Mouse (Mus musculus): ENCODE measurements around the gene Gm27029.
"Not testable (repeated sequence)": the region's sequence is repeated elsewhere in the genome, so short reads cannot be mapped to it uniquely, and the experiment has no call there.

Gm27029 gene

DNA sequence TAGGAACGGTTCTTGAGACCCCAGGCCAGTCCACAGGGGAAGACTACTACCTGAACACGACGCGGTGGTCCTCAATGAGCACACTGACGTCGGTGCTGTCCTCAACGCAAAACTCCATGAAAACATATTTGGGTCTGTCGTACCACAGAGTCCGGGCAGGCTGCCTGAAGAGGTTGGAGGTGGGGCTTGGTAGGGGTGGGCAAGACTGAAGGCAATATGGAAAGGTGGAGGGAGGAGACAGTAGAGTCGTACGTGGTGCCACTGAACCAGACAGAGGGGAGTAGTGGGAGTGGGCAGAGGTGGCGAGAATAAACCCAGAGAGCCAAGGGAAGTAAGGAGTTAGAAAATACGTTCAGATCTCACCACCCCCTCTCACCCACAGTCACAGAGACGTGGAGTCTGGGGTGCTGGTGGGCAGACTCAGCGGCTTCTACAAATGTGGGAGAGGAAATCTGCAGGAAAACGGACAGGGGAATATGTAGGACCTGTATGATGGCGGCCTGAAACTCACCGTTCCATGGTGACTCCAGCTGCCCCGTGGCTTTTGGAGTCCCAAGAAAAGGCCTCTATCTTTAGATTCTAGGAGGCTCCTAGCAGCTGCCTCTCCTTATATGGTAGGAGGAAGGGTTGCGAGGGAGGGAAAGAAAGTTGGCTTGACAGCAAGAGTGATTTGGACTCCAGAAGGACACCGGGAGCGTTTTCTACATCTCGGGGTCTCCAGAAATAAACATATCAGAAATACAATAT lies at the start of gene Gm27029:
TSS of gene Gm27029 (minus strand) at position 692 of the 747 bp plus-strand sequence.
- DNase-seq: peak in 1 of 2 experiments; percentile 60

DNA sequence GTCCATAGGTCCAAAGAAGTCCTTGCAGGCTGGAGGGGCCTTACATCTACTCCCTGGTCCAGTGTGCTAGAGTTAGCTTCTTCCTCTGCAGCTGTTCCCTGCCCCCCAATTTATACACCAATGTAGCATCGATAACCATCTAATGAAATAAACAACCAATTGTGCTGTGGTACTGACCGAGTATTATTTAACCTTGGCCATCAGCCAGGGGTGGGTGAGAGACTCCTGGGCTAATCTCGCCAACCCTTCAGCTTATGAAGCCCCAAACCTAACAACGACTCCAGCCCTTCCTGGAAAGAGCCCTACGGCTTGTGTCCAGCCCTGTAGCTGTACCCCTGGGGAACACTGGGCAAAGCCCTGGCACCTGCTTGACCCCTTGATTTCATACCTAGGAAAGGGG lies 49.7 kb upstream of the Gm27029 start:
- DNase-seq: no peak

DNA sequence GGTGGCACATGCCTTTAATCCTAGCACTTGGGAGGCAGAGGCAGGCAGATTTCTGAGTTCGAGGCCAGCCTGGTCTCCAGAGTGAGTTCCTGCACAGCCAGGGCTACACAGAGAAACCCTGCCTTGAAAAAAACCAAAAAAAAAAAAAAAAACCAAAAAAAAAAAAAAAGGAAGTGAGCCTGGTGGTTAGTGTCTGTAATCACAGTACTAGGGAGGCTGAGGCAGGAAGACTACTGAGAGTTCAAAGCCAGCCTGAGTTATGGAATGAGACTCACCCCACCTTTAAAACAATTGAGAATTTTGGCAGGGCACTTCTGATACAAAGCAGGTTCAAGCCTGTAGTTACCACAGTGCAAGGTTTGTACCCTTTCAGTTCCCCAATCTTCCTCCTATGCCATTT lies 49.1 kb upstream of the Gm27029 start:
- not testable (repeated sequence) for DNase-seq

DNA sequence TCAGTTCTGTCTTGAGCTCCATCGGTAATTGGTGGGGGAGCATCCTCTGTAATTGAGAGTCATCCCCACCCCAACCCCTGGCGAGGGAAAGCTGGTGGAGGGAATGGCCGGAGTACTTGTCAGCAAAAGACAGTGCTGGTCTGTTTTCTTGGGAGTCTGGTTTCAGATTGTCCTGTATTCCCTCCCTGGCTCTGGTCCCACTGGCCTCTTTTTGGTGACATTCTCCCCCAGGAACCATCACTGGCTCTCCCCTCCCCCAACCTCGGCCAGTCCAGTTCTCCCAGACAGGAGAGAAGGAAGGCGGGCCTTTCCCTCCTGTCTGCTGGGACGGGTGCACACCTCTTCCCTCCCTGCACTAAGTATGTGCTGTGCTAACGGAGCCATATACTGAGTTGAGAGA lies 47.7 kb upstream of the Gm27029 start:
- no peak for DNase-seq

DNA sequence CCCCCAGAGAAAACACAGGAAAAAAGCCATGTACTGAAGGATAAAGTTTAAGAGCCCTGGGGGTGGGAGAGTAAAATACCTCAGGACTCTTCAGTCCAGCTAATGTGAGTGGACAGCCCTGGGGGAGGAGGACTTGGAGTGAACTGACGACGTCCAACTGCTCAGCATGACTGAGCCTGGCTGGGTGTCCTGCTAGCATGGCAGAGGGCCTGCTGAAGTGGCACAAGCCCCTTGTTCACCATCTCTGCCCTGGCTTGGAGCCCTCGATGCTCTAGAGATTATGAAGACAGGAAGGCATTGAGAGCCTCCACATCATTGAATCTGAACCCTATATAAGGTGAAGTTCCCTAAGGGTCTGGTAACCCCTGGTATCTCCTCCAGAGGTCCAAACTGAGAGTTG lies 47.3 kb upstream of the Gm27029 start:
- DNase-seq: no peak

DNA sequence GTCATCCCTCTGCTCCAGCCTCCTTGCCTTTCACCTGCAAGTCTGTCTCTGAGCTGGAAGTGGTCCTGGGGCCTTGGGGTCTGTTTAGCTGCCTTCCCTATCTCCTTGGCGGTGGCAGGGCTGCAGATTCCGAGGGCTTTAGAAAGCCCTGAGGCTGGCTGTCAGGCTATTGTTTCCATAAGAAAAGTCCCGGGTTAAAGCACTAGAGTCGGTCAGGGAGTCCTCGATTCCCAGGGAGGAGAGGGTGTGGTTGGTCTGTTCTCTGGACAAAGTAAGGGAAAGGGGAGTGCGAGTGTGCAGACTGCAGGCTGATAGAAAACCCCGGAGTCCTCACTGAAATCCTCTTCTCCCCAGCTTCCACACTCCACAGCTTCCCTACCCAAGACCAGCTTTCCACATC lies 45.6 kb upstream of the Gm27029 start:
- DNase-seq: no peak

DNA sequence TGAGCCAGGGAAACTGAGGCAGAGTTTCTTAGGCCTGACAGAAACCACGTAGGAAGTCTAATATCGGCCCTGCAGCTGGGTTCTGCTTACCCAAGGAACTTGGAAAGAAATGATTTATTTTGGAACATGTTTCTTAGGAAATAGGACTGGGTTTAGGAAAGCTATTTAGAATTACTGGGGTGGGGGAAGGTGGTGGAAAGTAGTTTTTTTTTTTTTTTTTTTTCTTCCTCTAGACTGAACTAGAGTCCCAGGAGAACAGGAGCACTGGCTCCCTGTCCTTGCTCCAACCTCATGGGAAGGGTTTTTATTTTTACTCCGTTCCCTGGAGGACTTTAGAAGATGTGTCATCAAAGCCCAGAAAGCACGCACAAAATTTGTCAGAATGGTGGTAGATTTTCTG lies 44.6 kb upstream of the Gm27029 start:
- DNase-seq: no peak

DNA sequence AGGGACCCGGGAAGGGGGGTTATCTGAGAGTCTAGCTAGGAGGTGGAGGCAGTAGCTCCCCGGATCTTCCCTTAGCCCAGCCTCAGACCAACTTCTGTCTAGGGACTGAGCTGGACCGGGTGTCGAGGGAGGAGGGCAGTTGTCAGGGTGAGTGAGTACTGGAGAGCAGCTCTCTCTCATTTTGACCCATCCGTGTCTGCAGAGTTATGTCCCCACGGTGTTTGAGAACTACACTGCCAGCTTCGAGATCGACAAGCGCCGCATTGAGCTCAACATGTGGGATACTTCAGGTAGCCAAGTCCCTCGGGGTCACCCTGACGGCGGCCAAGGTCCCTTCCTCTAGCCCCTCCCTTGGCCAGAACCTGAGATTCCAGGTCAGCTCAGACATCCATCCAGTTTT lies 44.1 kb upstream of the Gm27029 start:
- no peak for DNase-seq

DNA sequence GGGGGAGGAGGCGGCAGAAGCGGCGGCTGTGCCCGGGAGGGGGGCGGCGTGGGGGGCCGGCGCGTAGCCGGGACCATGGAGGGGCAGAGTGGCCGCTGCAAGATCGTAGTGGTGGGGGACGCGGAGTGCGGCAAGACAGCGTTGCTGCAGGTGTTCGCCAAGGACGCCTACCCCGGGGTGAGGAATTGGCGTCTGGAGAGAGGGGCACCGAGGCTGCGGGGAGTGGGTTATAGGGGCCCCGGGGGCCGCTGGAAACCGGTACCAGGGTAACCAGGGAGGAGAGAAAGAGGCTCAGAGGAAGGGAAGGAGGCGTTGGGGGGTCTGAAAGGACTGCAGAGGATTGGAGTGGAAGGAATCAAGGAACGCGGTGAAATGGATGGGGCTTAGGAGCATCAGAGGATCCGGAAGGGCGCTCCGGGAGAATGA lies 43.7 kb upstream of the Gm27029 start:
- DNase-seq: no peak

DNA sequence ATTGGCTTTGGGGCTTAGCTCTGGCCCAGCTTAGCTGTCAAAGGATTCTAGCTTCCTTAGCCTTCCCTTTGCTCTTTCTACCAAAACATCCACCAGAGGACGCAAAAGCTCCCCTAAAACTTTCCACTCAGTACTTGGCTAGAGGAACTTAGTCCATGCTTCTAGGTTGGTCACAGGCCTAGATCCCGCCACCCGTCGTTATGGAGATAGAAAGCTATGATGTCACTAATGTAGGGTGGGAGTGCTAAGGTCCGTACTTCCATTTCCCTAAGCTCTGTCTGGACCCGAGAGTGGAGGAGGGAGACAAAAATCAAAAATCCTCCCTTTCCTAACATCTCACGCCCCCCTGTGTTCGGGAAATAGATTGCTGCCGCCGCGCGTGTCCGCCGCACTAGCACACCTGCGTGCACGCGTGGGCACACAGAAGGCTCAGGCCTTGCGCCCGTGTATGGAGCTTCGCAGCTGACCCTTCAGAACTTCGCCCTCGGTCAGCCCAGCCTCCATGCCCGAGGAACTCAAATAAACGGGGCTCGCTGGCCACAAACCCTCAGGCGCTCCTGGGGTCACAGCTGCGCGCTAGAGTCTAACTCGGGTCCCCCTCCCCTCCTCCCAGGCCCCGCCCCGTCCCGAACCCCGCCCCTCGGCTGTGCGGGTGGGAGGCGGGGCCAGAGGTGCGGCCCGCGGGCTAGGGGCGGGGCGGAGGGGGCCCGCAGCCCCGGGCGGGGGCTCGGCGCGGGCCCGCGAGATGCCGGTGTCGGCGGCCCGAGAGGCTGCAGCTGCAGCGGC lies 43.1 kb upstream of the Gm27029 start:
- DNase-seq: peak; percentile 74 to 83

DNA sequence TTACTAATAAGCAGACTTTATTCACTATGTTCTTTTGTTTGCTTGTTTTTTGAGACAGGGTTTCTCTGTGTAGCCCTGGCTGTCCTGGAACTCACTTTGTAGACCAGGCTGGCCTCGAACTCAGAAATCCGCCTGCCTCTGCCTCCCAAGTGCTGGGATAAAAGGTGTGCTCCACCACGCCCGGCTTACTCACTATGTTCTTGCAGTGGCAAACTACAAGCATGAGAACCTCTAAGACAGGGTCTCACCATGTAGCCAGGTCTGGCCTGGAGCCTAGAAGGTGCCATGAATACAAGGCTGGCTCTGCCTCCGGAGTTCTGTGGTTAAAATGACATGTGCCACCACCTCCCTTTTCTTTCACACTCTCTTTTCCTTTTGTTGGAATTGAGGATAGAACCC lies 42.0 kb upstream of the Gm27029 start:
- DNase-seq: not testable (repeated sequence)

DNA sequence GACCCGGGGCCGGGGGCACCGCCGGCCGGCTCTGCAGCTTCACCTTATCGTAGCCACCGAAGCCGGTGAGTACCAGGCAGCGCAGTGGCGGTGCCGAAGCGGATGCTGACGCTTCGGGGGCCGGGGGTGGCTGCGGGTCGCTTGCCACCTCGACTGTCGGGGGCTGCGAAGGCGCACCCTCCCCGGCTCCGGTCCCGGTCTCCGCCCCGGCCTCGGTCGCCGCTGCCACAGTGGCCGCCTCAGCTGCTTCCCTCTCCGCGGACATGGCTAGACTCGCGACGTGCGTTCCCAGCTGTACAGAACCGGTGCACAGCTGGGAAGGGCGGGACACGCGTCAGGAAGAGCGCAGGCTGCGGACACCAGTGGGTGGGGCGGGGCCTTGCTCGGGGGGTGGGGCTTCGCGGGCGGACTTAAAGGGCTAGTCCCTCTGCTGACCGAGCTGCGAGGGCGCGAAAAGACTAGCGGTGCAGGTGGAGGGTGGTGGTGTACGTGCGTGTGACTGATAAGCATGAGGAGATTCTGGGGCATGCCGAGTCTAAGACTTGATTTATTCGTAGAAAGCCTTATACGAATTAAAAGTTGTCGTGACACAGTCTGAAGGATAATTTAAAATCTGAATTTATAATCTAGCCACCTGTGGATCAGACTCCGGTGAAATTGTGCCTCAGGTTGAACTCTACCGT lies 41.4 kb upstream of the Gm27029 start, which contains the start of gene Vat1:
TSS of gene Vat1 (minus strand) at position 362 of the 683 bp plus-strand sequence.
- peak; percentile 83 to 89 for DNase-seq

DNA sequence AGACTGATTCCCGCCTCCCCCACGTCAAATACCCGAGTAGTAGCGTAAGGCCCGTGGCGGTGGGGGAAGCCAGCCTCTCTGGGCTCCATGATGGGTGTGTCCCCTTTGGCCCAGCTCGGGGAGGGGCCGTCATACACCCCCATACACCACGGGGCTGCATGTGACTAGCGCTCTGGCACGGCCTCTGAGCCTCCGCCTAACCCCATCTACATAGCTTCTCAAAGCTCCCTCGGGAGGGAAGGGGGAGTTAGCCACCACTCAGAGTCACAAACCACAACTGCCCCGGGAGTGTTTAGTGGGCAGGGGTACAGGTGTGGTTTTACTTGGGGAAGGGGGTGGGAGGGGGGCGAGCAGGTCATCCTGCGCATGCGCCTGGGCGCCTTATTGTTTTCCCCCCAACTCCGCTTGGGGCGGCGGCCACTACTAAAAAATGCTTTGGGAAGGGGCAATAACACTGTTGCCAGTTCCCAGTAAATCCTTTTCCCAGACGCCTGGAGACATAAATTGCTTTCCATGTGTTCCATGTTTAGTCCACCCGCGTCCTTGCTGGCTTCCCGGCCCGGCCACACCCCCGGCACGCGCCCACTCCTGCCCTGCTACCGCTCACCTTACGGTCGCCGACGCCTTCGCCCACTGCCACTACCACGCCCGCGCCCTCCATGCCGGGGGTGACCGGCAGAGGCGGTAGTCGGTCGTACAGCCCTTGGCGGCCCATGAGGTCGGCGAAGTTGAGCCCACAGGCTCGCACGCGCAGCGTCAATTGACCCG lies 40.7 kb upstream of the Gm27029 start:
- DNase-seq: peak; percentile 53 to 81

DNA sequence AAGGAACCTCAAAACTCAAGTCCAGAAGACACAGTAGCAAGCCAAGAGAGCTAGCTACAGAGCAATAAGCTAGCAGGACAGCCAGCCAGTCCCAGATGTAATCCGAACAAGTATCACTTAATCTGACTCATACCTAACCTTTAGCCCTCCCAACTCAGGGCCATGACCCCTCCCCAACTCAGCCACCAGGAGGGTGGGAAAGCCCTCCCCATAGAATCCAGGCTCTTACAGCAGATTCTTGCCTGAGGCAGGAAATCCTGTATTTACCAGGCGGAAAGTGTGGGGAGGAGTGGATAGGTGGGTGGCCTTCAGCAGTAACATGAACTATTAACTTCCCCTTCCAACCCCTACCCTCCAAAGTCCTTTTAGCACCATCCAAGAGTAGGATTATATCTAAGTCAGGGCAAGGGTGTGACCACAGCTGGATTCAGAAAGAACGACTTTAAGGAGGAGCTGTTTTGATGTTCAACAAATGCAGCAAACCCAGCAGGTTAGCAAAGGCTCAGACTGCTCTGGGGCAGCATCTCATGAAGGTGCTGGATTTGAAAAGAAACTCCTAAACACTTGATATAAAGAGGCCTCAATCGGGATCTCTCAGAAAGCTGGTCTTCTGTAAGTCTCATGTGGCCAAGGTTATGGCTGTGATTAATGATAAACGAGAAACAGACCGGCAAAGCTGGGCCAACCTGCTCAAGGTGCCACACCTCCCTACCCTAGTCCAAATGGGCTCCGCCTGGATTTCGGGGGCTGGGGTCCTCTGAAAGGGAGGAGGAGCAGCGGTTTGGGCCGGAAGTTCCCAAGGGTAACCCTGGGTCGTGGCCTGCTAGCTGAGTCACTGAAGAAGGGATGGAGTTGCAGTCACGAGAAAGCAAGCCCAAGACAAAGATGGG lies 39.9 kb upstream of the Gm27029 start, which contains the start of gene Rnd2:
TSS of gene Rnd2 (plus strand) at position 789 of the 890 bp plus-strand sequence.
- peak; percentile 38 to 50 for DNase-seq

DNA sequence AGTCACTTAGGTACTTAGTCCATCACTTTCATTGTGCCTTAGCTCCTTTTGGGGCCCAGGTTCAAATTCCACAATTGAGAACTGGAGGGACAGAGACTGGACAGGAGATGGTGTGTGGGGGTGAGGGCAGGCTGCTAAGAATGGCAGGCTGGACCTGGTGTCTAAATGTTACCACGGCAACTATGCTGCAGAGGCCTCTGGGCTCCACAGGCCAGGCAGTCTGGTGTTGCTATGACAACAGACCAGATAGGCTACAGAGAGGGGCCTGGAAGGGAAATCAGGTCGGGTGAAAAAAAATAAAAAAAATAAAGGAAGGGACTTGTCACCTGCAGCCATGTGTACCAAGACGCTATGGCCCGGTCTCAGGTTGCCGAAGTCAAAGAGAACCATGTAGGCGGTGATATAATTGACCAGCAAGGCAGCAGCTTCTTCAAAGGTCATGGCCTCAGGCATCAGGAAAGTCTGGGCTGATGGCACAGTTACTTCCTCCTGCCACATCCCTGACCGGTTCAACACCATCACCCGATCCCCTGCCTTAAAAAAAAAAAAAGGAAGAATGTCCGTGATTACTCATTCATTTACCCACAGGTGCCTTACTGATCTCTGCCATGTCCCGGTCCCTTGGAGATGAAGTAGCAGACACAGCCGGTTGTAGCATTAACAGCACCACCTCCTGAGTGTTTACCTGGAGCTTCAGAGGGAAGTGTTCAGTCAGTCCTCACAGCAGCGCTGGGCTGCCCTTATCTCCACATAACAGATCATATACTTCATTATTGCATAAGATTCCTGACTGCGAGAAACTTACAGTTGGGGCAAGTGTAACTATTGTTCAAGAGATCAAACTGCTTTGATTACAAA lies 38.2 kb upstream of the Gm27029 start:
- no peak for DNase-seq

DNA sequence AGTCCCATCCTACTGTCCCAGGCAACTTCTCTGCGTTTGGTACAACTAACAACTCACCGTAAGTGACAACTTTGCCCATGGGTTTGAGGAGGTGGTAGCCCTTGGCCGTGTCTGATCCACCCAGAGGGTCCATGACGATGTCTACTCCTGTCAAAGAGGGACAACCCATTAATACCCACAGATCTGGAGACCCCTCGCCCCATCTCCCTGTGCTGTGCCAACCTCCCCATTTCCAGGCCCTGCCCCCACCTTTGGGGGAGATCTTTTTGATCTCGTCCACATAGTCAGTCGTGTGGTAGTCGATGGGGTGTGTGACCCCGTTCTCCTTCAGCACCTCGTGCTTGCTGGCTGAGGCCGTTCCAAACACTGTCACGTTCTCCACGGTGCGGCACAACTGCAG lies 37.5 kb upstream of the Gm27029 start:
- no peak for DNase-seq

DNA sequence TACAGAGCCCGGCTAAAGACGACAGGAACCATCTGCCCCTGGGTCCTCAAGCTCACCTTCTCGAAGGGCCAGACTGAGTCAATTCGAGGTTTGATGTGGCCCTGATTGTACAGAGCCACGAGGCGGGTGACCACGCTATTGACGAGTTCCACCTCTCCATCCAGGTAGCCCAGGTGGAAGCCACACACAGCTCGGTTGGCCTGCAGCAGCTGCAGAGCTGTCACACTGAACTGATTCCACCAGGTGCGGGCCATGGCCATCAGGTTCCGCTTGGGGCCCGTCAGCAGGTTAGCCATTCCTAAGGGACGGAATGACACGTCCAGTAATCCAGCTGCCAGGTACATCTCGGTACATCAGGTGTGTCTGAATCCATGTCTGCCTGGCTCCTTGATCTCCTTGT lies 35.7 kb upstream of the Gm27029 start:
- peak in 1 of 2 experiments; percentile 39 for DNase-seq

DNA sequence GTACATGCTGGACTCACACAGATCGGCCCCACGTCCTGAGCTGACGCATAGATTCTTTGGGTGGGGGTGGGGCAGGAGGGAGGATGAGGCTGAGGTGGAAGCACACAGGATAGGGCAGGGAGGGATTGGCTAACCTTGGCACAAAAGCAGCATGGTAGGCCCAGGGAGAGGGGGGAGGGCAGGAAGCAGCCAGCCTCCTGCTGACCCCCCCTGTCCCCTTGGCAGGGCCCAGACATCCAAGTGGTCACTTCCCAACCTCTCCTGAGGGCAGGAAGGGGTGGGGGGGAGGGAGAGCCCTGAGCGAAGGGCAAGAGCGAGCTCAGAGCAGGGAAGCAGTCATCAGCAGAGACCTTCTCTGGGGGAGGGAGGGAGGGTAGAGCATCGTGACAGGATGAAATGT lies 35.1 kb upstream of the Gm27029 start:
- peak; percentile 41 to 82 for DNase-seq

DNA sequence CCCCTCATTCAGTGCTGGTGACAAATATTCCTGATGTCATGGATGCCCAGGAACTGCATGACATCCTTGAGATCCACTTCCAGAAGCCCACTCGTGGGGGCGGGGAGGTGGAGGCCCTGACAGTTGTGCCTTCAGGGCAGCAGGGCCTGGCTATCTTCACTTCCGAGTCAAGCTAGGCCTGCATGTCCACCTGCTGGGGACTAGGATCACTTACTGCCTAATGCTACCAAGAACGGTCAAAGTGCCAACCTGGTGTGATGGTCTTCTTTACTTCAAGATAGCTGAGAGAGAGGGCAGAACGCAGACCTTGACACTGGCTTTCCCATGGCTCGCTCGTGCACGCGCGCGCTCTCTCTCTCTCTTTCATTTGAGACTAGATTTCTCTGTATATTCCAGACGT lies 33.6 kb upstream of the Gm27029 start:
- DNase-seq: no peak

DNA sequence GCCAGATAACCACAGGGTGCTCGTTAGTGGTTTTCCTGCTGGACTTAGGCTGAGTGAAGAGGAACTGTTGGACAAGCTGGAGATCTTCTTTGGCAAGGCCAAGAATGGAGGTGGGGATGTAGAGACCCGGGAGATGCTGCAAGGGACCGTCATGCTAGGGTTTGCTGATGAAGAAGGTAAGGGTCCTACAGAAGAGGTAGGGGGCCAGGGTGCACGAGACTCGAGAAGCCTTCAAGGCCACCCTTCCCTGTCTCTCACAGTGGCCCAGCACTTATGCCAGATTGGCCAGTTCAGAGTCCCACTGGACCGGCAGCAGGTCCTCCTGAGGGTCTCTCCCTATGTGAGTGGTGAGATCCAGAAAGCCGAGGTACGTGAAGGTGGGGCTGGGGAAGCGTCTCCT lies 33.0 kb upstream of the Gm27029 start:
- DNase-seq: no peak

DNA sequence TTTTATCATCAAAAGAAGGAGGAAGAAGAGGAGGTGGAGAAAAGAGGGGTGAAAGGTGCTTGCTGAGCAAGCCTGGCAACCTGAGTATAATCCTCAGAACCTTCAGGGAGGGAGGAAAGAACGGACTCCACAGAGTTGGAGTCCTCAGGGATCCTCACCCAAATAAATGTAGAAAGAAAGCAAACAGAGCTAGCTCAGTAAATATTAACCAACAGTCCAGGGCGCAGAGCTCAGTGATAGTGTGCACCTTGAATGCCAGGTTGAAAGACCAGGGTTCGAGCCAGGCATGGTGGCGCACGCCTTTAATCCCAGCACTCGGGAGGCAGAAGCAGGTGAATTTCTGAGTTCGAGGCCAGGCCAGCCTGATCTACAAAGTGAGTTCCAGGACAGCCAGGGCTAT lies 31.0 kb upstream of the Gm27029 start:
- no peak for DNase-seq

All from kidney, postnatal 25 days (tissue).